Mouse (Mus musculus): Measurements from ENCODE around the gene Tnni2. TPM values are rescaled to one million over a fixed set of nuclear protein-coding genes. Genes with fewer than 3 reads are reported as not detected.

The Tnni2 gene
- polyA plus RNA-seq, 2 experiments from 2014 or later: not detected

DNA sequence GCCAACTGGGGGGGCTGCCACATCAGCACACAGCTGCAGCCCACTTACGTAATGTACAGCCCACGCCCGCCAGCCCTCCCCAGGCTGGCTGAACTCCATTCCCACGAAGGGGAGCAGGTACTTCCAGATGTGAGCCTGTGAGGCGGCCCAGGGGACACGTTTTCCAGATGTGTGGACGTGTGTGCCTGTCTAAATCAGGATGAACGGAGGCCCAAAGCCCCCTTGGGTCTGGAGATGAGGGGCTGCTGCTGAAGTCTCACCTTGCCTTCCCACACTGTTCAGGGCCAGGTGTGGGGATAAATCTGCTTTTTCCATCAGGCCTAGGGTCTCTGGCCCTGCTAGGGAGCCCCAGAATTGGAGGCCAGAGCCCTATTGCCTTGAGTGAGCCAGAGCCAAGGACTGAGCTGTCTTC, 45.1 kb downstream of the Tnni2 start:
- no peak for ATAC-seq

DNA sequence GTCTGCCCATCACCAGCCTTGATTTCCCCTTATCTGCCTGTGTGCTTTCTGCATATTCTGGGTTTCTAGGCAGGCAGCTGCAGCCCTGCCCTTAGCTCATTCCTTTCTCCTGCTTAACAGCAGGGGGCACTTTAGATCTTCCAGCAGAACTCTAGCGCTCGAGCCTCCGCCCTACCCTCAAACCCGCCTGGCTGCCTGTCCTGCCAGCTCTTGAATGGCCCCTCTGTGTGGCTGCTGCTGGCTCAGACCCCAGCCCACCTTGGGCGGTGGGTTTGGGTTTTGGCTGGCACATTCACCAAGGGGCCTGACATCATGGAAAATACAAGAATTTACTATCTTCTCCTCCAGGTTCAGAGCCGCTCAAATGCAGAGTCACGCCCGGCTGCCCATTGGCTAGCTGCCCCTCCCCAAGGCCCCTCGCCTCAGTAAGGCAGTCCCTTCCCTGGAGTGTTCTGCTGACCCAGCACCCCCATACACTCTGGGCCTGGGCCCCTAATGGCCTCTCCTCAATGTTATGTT, 45.8 kb downstream of the Tnni2 start:
- no peak for ATAC-seq

DNA sequence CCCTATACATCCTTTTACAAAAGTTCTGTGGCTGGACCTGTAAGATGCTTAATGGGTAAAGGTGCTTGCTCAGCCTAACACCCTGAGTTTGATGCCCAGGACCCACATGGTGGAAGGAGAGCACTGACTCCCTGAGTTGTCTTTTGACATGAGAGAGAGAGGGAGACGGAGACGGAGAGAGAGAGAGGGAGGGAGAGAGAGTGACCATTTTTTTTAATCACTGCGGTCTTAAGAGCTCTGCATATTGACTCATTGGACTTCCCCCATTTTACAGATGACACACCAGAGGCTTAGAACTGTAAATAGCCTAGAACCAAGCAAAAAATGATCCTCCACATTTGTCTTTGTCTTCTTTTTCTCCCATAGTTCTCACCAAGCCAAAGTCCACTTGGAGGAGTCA, 46.4 kb downstream of the Tnni2 start:
- no peak for ATAC-seq

- no peak for ATAC-seq
These were observed 51.9 kb downstream of the Tnni2 start for GRCm38 (mm10) chr7:142493535-142493934.

Other genes with a start within 250 kb of the Tnni2 start
- gene Krtap5-3, start 240.4 kb upstream of the Tnni2 start, polyA plus RNA-seq (2017; shearing (Covaris generic)): not detected
- gene Gm7579, start 229.9 kb upstream of the Tnni2 start, polyA plus RNA-seq (2017; shearing (Covaris generic)): not detected
- not detected for gene Krtap5-5, start 211.8 kb upstream of the Tnni2 start, polyA plus RNA-seq (2017; shearing (Covaris generic))
- gene Gm40460, start 200.7 kb upstream of the Tnni2 start, polyA plus RNA-seq (2017; shearing (Covaris generic)): not detected
- gene Gm2431, start 183.5 kb upstream of the Tnni2 start, polyA plus RNA-seq (2017; shearing (Covaris generic)): not detected
- not detected for gene Gm4559, start 167.4 kb upstream of the Tnni2 start, polyA plus RNA-seq (2017; shearing (Covaris generic))
- not detected for gene Krtap5-1, start 144.7 kb upstream of the Tnni2 start, polyA plus RNA-seq (2017; shearing (Covaris generic))
- gene Krtap5-4, start 138.3 kb upstream of the Tnni2 start, polyA plus RNA-seq (2017; shearing (Covaris generic)): not detected
- 1 to 10 TPM; 1.9 to 2.5 TPM for gene Ifitm10, start 68.1 kb upstream of the Tnni2 start, polyA plus RNA-seq (2017; shearing (Covaris generic))
- gene Gm49369, start 59.1 kb upstream of the Tnni2 start, polyA plus RNA-seq (2017; shearing (Covaris generic)): not detected
- 100 to 1,000 TPM; 287 to 288 TPM for gene Ctsd, start 53.8 kb upstream of the Tnni2 start, polyA plus RNA-seq (2017; shearing (Covaris generic))
- not detected for gene Syt8, start 7.0 kb upstream of the Tnni2 start, polyA plus RNA-seq (2017; shearing (Covaris generic))
- gene Lsp1, start 19.0 kb downstream of the Tnni2 start, polyA plus RNA-seq (2017; shearing (Covaris generic)): 1,000 to 10,000 TPM; 1,487 to 1,560 TPM
- gene Tnnt3, start 57.0 kb downstream of the Tnni2 start, polyA plus RNA-seq (2017; shearing (Covaris generic)): 1 to 10 TPM; 2.8 to 3.0 TPM
- gene Mrpl23, start 90.9 kb downstream of the Tnni2 start, polyA plus RNA-seq (2017; shearing (Covaris generic)): 10 to 100 TPM; 10.2 to 31.9 TPM
- under 1 TPM in 1 of 2 experiments, not detected in 1; 0.24 TPM for gene Igf2, start 225.0 kb downstream of the Tnni2 start, polyA plus RNA-seq (2017; shearing (Covaris generic))
- not detected for gene Gm49394, start 228.1 kb downstream of the Tnni2 start, polyA plus RNA-seq (2017; shearing (Covaris generic))

Measured in activated CD4-positive, CD25-positive, alpha-beta regulatory T cell, adult 4 months (primary cell).